Mouse (Mus musculus): ENCODE data around the gene Ank3.

GRCm38 (mm10) chr10:69925285-69926157 lies 526.9 kb downstream of the Ank3 start:
- TF ChIP-seq CTCF (IDR thresholded peaks at IDR 0.05; ENCODE audit: insufficient read depth, low read length): no peak
- TF ChIP-seq POLR2A (IDR thresholded peaks at IDR 0.05; ENCODE audit: borderline replicate concordance, extremely low read depth, low read depth, low read length): no peak

All from lung, adult 2 months (tissue).